Mouse (Mus musculus): Measurements from ENCODE around the gene Cd47. TPM values are rescaled to one million over a fixed set of nuclear protein-coding genes. Genes with fewer than 3 reads are reported as not detected.
A peak's percentile ranks its signal among the peaks of the same experiment; 100 is the strongest.
"Not testable (repeated sequence)": the region's sequence is repeated elsewhere in the genome, so short reads cannot be mapped to it uniquely, and the experiment has no call there.

Gene Cd47
- total RNA-seq, 2 experiments from 2014 or later: 215 to 235 TPM

- DNase-seq (ENCODE audit: low spot score in 2 of 2): not testable (repeated sequence)
Measured at GRCm38 (mm10) chr16:49830911-49831310, 30.6 kb downstream of the Cd47 start.

- no peak for DNase-seq (ENCODE audit: low spot score in 2 of 2)
Measured at GRCm38 (mm10) chr16:49832339-49832738, 32.0 kb downstream of the Cd47 start.

GRCm38 (mm10) chr16:49834130-49834693 lies 33.9 kb downstream of the Cd47 start:
- no peak for DNase-seq (ENCODE audit: low spot score in 2 of 2)

GRCm38 (mm10) chr16:49836634-49837164 lies 36.4 kb downstream of the Cd47 start:
- no peak for DNase-seq (ENCODE audit: low spot score in 2 of 2)

- DNase-seq (ENCODE audit: low spot score in 2 of 2): no peak
Measured at GRCm38 (mm10) chr16:49838923-49839322, 38.6 kb downstream of the Cd47 start.

GRCm38 (mm10) chr16:49839681-49840535 lies 39.6 kb downstream of the Cd47 start:
- no peak for DNase-seq (ENCODE audit: low spot score in 2 of 2)

- DNase-seq (ENCODE audit: low spot score in 2 of 2): no peak
Measured at GRCm38 (mm10) chr16:49843723-49844122, 43.4 kb downstream of the Cd47 start.

GRCm38 (mm10) chr16:49847224-49848003 lies 47.1 kb downstream of the Cd47 start:
- DNase-seq (ENCODE audit: low spot score in 2 of 2): no peak

- no peak for DNase-seq (ENCODE audit: low spot score in 2 of 2)
Measured at GRCm38 (mm10) chr16:49848651-49849050, 48.3 kb downstream of the Cd47 start.

GRCm38 (mm10) chr16:49852940-49853339 lies 52.6 kb downstream of the Cd47 start:
- no peak for DNase-seq (ENCODE audit: low spot score in 2 of 2)

- no peak for DNase-seq (ENCODE audit: low spot score in 2 of 2)
Measured at GRCm38 (mm10) chr16:49853633-49854032, 53.3 kb downstream of the Cd47 start.

GRCm38 (mm10) chr16:49854194-49854593 lies 53.9 kb downstream of the Cd47 start:
- DNase-seq (ENCODE audit: low spot score in 2 of 2): no peak

- DNase-seq (ENCODE audit: low spot score in 2 of 2): peak; percentile 91 to 93
Measured at GRCm38 (mm10) chr16:49854931-49855835, 54.9 kb downstream of the Cd47 start.

GRCm38 (mm10) chr16:49855836-49856503 lies 55.6 kb downstream of the Cd47 start:
- peak in 1 of 2 experiments; percentile 22 for DNase-seq (ENCODE audit: low spot score in 2 of 2)

GRCm38 (mm10) chr16:49856661-49857060 lies 56.3 kb downstream of the Cd47 start:
- no peak for DNase-seq (ENCODE audit: low spot score in 2 of 2)

- no peak for DNase-seq (ENCODE audit: low spot score in 2 of 2)
Measured at GRCm38 (mm10) chr16:49857504-49858160, 57.3 kb downstream of the Cd47 start.

GRCm38 (mm10) chr16:49858161-49858906 lies 58.0 kb downstream of the Cd47 start:
- no peak for DNase-seq (ENCODE audit: low spot score in 2 of 2)

Data from left cerebral cortex, adult 18-20 months (tissue).